Mouse (Mus musculus): ENCODE measurements around the gene Zbtb12.

- TF ChIP-seq SRF (IDR thresholded peaks at IDR 0.05; ENCODE audit: control insufficient read depth, insufficient read length, low read depth): no peak
- TF ChIP-seq MAX (IDR thresholded peaks at IDR 0.05; ENCODE audit: low read depth): no peak
- no peak for TF ChIP-seq POLR2A (IDR thresholded peaks at IDR 0.05; ENCODE audit: insufficient read length, low read depth)
These were observed 54.7 kb downstream of the Zbtb12 start for GRCm38 (mm10) chr17:34934031-34934430.
